31 mouse cellular contexts compared by ENCODE assay signal in genomic region chr11:7136246-7136855, GRCm38 (mm10). TPM values are rescaled to one million over a fixed set of nuclear protein-coding genes. Genes with fewer than 3 reads are reported as not detected.
DNase-seq lines count a peak whose midpoint lies in the region; ATAC-seq and TF ChIP-seq lines count a peak whose summit lies in the region.
"Had no signal": no experiment of that assay in that cellular context is flagged by ENCODE, and none has a peak within 500 bp of the region (broad histone marks: within the 10 kb centered on the region; RNA-seq: fewer than 3 reads in every experiment).

No protein-coding gene starts in this region.

- no peak overlapping the region for H3K9ac ChIP-seq in liver, adult 2 months (ENCODE audit: low read depth, low read length)
- H3K9ac ChIP-seq in liver, embryonic 12.5 days: no peak overlapping the region
- no peak overlapping the region for H3K9ac ChIP-seq in lung, postnatal 0 days (replicated peaks; ENCODE audit: low read depth)
- no peak overlapping the region for H3K9ac ChIP-seq in stomach, embryonic 15.5 days
- H3K9ac ChIP-seq: embryonic facial prominence, embryonic 12.5 days; forebrain, postnatal 0 days; heart, embryonic 12.5 days; limb, embryonic 13.5 days had no signal

- no peak for ATAC-seq in liver, embryonic 12.5 days
- ATAC-seq in lung, postnatal 0 days: peak; percentile 37; the same call in 1 of the 2 replicates
- peak; percentile 83 for ATAC-seq in stomach, embryonic 15.5 days (ENCODE audit: insufficient read depth, low FRiP score, low read depth)
- ATAC-seq: activated CD4-positive, CD25-positive, alpha-beta regulatory T cell, adult 4 months had no signal

- H3K36me3 ChIP-seq in liver, adult 2 months (ENCODE audit: control insufficient read depth, insufficient read depth, low read length): no peaks in the 10 kb centered on the region
- H3K36me3 ChIP-seq in liver, embryonic 12.5 days: no peaks in the 10 kb centered on the region
- H3K36me3 ChIP-seq in lung, postnatal 0 days (ENCODE audit: insufficient read depth, low read length): no peaks in the 10 kb centered on the region
- H3K36me3 ChIP-seq in stomach, embryonic 15.5 days: no peaks in the 10 kb centered on the region
- H3K36me3 ChIP-seq: embryonic facial prominence, embryonic 12.5 days; G1E; heart, embryonic 12.5 days; hindbrain, embryonic 10.5 days; limb, embryonic 13.5 days had no signal

- H3K4me3 ChIP-seq in liver, adult 2 months (ENCODE audit: insufficient read depth, low read depth, low read length): no peak overlapping the region
- no peak overlapping the region for H3K4me3 ChIP-seq in liver, embryonic 12.5 days
- H3K4me3 ChIP-seq in lung, postnatal 0 days (ENCODE audit: low read depth, low read length): no peak overlapping the region
- no peak overlapping the region for H3K4me3 ChIP-seq in stomach, embryonic 15.5 days (replicated peaks)
- H3K4me3 ChIP-seq: embryonic facial prominence, embryonic 12.5 days; heart, embryonic 12.5 days; hindbrain, embryonic 10.5 days; limb, embryonic 13.5 days had no signal

- TF ChIP-seq POLR2A in liver, adult 2 months (IDR thresholded peaks at IDR 0.05; ENCODE audit: extremely low read depth, insufficient read depth, low read length): no peak

- no peak for TF ChIP-seq CTCF in liver, adult 2 months (IDR thresholded peaks at IDR 0.05; ENCODE audit: low read depth, low read length)
- no peak for TF ChIP-seq CTCF in lung, postnatal 0 days (IDR thresholded peaks at IDR 0.05)

- H3K4me2 ChIP-seq in liver, embryonic 12.5 days: no peak overlapping the region
- no peak overlapping the region for H3K4me2 ChIP-seq in lung, postnatal 0 days (replicated peaks; ENCODE audit: low read depth, low read length)
- no peak overlapping the region for H3K4me2 ChIP-seq in stomach, embryonic 15.5 days
- H3K4me2 ChIP-seq: embryonic facial prominence, embryonic 12.5 days; heart, embryonic 12.5 days; limb, embryonic 13.5 days had no signal

- WGBS in liver, adult 2 months: 89% methylated on average over 5 of the region's 5 CpGs
- WGBS in liver, embryonic 12.5 days (ENCODE audit: insufficient replicate concordance): 77% methylated on average over 5 of the region's 5 CpGs
- WGBS in lung, postnatal 0 days: 60% methylated on average over 5 of the region's 5 CpGs
- WGBS in stomach, embryonic 15.5 days: 79% methylated on average over 5 of the region's 5 CpGs

- TF ChIP-seq EP300 in lung, postnatal 0 days (IDR thresholded peaks at IDR 0.05): no peak

- peak overlapping the region; percentile 14; the same call in 1 of the 2 replicates for H3K27ac ChIP-seq in liver, adult 2 months (replicated peaks; ENCODE audit: insufficient read depth, low read depth, low read length)
- no peak overlapping the region for H3K27ac ChIP-seq in liver, embryonic 12.5 days
- no peak overlapping the region for H3K27ac ChIP-seq in lung, postnatal 0 days (ENCODE audit: low read length)
- H3K27ac ChIP-seq in stomach, embryonic 15.5 days: no peak overlapping the region
- H3K27ac ChIP-seq: embryonic facial prominence, embryonic 12.5 days; hindbrain, embryonic 10.5 days; limb, embryonic 13.5 days had no signal

- H3K27me3 ChIP-seq in liver, adult 2 months (ENCODE audit: control insufficient read depth, insufficient read depth, low read length): no peaks in the 10 kb centered on the region
- no peaks in the 10 kb centered on the region for H3K27me3 ChIP-seq in liver, embryonic 12.5 days (replicated peaks)
- no peaks in the 10 kb centered on the region for H3K27me3 ChIP-seq in lung, postnatal 0 days (replicated peaks; ENCODE audit: insufficient read depth, low read length)
- H3K27me3 ChIP-seq in stomach, embryonic 15.5 days (replicated peaks): no peaks in the 10 kb centered on the region
- H3K27me3 ChIP-seq: embryonic facial prominence, embryonic 12.5 days; heart, embryonic 12.5 days; limb, embryonic 13.5 days had no signal

- peak; percentile 83 for DNase-seq in heart, adult 11 months
- DNase-seq in heart, adult 9 months (ENCODE audit: low spot score in 2 of 2): no peak
- DNase-seq in liver, adult 2 months (ENCODE audit: extremely low read depth, low read depth, low spot score): no peak
- no peak for DNase-seq in lung, postnatal 0 days (ENCODE audit: low spot score)
- DNase-seq in lung, adult 18-20 months: no peak
- no peak for DNase-seq in gastrocnemius, postnatal 4 days (ENCODE audit: low spot score in 2 of 2)
- DNase-seq: adrenal gland, adult 8-10 months; B cell, adult 2 months; cerebellum, adult 8-10 months; forebrain, postnatal 0 days; layer of hippocampus, postnatal 36 days; lung, adult 2 months; midbrain, embryonic 14.5 days; thymus, postnatal 14 days had no signal

- peaks cover 25% of the 10 kb centered on the region for H3K4me1 ChIP-seq in liver, adult 2 months (ENCODE audit: control insufficient read depth, insufficient read depth, low read length)
- H3K4me1 ChIP-seq in liver, embryonic 12.5 days: peaks cover 7% of the 10 kb centered on the region
- H3K4me1 ChIP-seq in lung, postnatal 0 days (ENCODE audit: insufficient read depth, low read depth, low read length): no peaks in the 10 kb centered on the region; the same call in 1 of the 2 replicates
- 0 out of 2 replicates have a peak, but pooled peaks cover 3% of the 10 kb centered on the region for H3K4me1 ChIP-seq in stomach, embryonic 15.5 days
- H3K4me1 ChIP-seq: embryonic facial prominence, embryonic 12.5 days had no signal

- no peaks in the 10 kb centered on the region for H3K9me3 ChIP-seq in liver, embryonic 12.5 days (replicated peaks)
- H3K9me3 ChIP-seq in lung, postnatal 0 days (ENCODE audit: low read length): no peaks in the 10 kb centered on the region
- H3K9me3 ChIP-seq in stomach, embryonic 15.5 days: no peaks in the 10 kb centered on the region
- H3K9me3 ChIP-seq: embryonic facial prominence, embryonic 12.5 days; heart, embryonic 12.5 days; hindbrain, embryonic 10.5 days; limb, embryonic 13.5 days had no signal

- H3K79me2 ChIP-seq in liver, adult 2 months (ENCODE audit: control insufficient read depth, insufficient read depth, low read length): no peaks in the 10 kb centered on the region

RNA-seq across cellular contexts. Expression of gene Gm11985, which starts 52.0 kb away (rescaled TPM):
- not detected in 2 replicates for total RNA-seq in liver, adult 2 months (2014; rRNA removed)
- not detected in 2 replicates for polyA plus RNA-seq in liver, adult 2 months (2012; rRNA removed)
- polyA plus RNA-seq in liver, embryonic 12.5 days (2016; fragmentation: Nextera tagmentation; extraction: Ambion mirVana): not detected in 2 replicates
- not detected in 2 replicates for polyA plus RNA-seq in lung, postnatal 0 days (2015; fragmentation: Nextera tagmentation; extraction: Ambion mirVana)
- not detected in 2 replicates for polyA plus RNA-seq in stomach, embryonic 15.5 days (2015; fragmentation: Nextera tagmentation; extraction: Ambion mirVana)
- not detected for total RNA-seq in gastrocnemius, postnatal 4 days (2021)
- total RNA-seq: adrenal gland, adult 8-10 months; CH12.LX; forebrain, postnatal 0 days; gastrocnemius, postnatal 14 days; heart, postnatal 10 days; layer of hippocampus, adult 18-20 months; layer of hippocampus, postnatal 36 days; left cerebral cortex, postnatal 10 days; megakaryocyte, adult 5-6 weeks had no signal
- polyA plus RNA-seq: activated CD4-positive, CD25-positive, alpha-beta regulatory T cell, adult 4 months; embryonic facial prominence, embryonic 12.5 days; forebrain, embryonic 11.5 days; forebrain, postnatal 0 days; G1E; heart, embryonic 12.5 days; hindbrain, embryonic 10.5 days; lung, adult 2 months; midbrain, embryonic 14.5 days; neural tube, embryonic 11.5 days; small intestine, adult 2 months had no signal
